Mouse (Mus musculus) liver, adult 2 months (tissue): ENCODE measurements around the gene Gys1. TPM values are rescaled to one million over a fixed set of nuclear protein-coding genes. Genes with fewer than 3 reads are reported as not detected.
"Not testable (repeated sequence)": the region's sequence is repeated elsewhere in the genome, so short reads cannot be mapped to it uniquely, and the experiment has no call there.

Source experiments
- DNase-seq: peaks from one replicate; pipeline ENCODE4 v3.0.0-alpha.2; 2011; ENCODE audit warnings: low read depth, low spot score; ENCODE audit errors: extremely low read depth
- H3K27ac ChIP-seq: fragments of 200-500 bp; replicated peaks from 2 replicates; pipeline ENCODE4 v1.5.1; 2012; ENCODE audit warnings: low read depth, mild to moderate bottlenecking, control low read depth, inconsistent platforms, low read length; ENCODE audit not compliant: insufficient read depth
- H3K27me3 ChIP-seq: fragments of 200-500 bp; 2 replicates; pipeline ENCODE4 v1.6.1; 2012; ENCODE audit warnings: mild to moderate bottlenecking, moderate library complexity, low read length, inconsistent platforms; ENCODE audit not compliant: control insufficient read depth, insufficient read depth
- H3K36me3 ChIP-seq: fragments of 200-500 bp; 2 replicates; pipeline ENCODE4 v1.6.1; 2012; ENCODE audit warnings: low read length, inconsistent platforms; ENCODE audit not compliant: control insufficient read depth, insufficient read depth
- H3K4me1 ChIP-seq: fragments of 200-500 bp; 2 replicates; pipeline ENCODE4 v1.6.1; 2011; ENCODE audit warnings: low read length; ENCODE audit not compliant: control insufficient read depth, insufficient read depth
- H3K4me3 ChIP-seq: fragments of 200-500 bp; 2 replicates; pipeline ENCODE4 v1.5.1; 2011; ENCODE audit warnings: low read depth, mild to moderate bottlenecking, control low read depth, low read length, moderate library complexity; ENCODE audit not compliant: insufficient read depth
- H3K79me2 ChIP-seq: fragments of 200-500 bp; 2 replicates; pipeline ENCODE4 v1.6.1; 2012; ENCODE audit warnings: inconsistent platforms, mild to moderate bottlenecking, low read length, moderate library complexity; ENCODE audit not compliant: control insufficient read depth, insufficient read depth
- H3K9ac ChIP-seq: fragments of 200-500 bp; 2 replicates; pipeline ENCODE4 v1.6.1; 2012; ENCODE audit warnings: low read depth, mild to moderate bottlenecking, control low read depth, inconsistent platforms, low read length
- CTCF ChIP-seq: fragments of 200-500 bp; IDR thresholded peaks from 2 replicates; pipeline ENCODE4 v1.5.1; 2011; ENCODE audit warnings: low read depth, low read length, control low read depth
- POLR2A ChIP-seq: fragments of 200-500 bp; IDR thresholded peaks from 2 replicates; pipeline ENCODE4 v1.6.1; 2011; ENCODE audit warnings: low read length, control low read depth; ENCODE audit not compliant: insufficient read depth; ENCODE audit errors: extremely low read depth
- WGBS: fragments of 180-500 bp; shearing (Covaris S2); methylation state at CpG from one replicate; pipeline ENCODE4 v1.1.7; 2018; 5-methylcytosine and 5-hydroxymethylcytosine counted together
- polyA plus RNA-seq: library from polyadenylated mRNA; depleted of rRNA; stranded (reverse); fragments of >200 nt; gene quantifications from 2 replicates; pipeline ENCODE4 v1.2.3, GENCODE M21; 2012
- total RNA-seq: library from RNA; depleted of rRNA; stranded (reverse); fragments of >200 nt; gene quantifications from 2 replicates; pipeline ENCODE4 v1.2.3, GENCODE M21; 2014

Gene Gys1
- total and polyA plus RNA-seq, 2 experiments: 1.2 to 4.8 TPM

- peak overlapping the region; percentile 32; the same call in 1 of the 2 replicates for H3K4me3 ChIP-seq
- no peaks in the 10 kb centered on the region for H3K27me3 ChIP-seq
- TF ChIP-seq CTCF (no peak), POLR2A (no peak)
- peak overlapping the region; percentile 76 for H3K9ac ChIP-seq
- peaks cover 20% of the 10 kb centered on the region for H3K79me2 ChIP-seq
- 58% methylated on average over 4 of the region's 5 CpGs for WGBS
- peaks cover 18% of the 10 kb centered on the region for H3K36me3 ChIP-seq
- peaks cover 23% of the 10 kb centered on the region for H3K4me1 ChIP-seq
- peak overlapping the region; percentile 99 for H3K27ac ChIP-seq
- no peak for DNase-seq
These were observed 26.7 kb downstream of the Gys1 start for GRCm38 (mm10) chr7:45461326-45461725.

- TF ChIP-seq CTCF (no peak), POLR2A (no peak)
- peak overlapping the region; percentile 74 for H3K27ac ChIP-seq
- no peak overlapping the region for H3K4me3 ChIP-seq
- no peak for DNase-seq
- H3K4me1 ChIP-seq: peaks cover 23% of the 10 kb centered on the region
- WGBS: 84% methylated on average over 4 of the region's 4 CpGs
- H3K27me3 ChIP-seq: no peaks in the 10 kb centered on the region
- H3K36me3 ChIP-seq: peaks cover 18% of the 10 kb centered on the region
- H3K9ac ChIP-seq: no peak overlapping the region
- H3K79me2 ChIP-seq: peaks cover 23% of the 10 kb centered on the region
These were observed 27.1 kb downstream of the Gys1 start for GRCm38 (mm10) chr7:45461781-45462180.

GRCm38 (mm10) chr7:45462325-45462724 is 27.7 kb downstream of the Gys1 start:
- no peak overlapping the region for H3K9ac ChIP-seq
- peaks cover 23% of the 10 kb centered on the region for H3K79me2 ChIP-seq
- 82% methylated on average over 4 of the region's 4 CpGs for WGBS
- H3K4me1 ChIP-seq: peaks cover 23% of the 10 kb centered on the region
- no peak overlapping the region for H3K27ac ChIP-seq
- H3K36me3 ChIP-seq: peaks cover 18% of the 10 kb centered on the region
- DNase-seq: no peak
- no peaks in the 10 kb centered on the region for H3K27me3 ChIP-seq
- TF ChIP-seq CTCF: no peak
- TF ChIP-seq POLR2A: no peak
- no peak overlapping the region for H3K4me3 ChIP-seq

GRCm38 (mm10) chr7:45462868-45463267 is 28.2 kb downstream of the Gys1 start:
- Histone ChIP-seq H3K4me1 (peaks cover 21% of the 10 kb centered on the region), H3K79me2 (peaks cover 23% of the 10 kb centered on the region), H3K36me3 (peaks cover 14% of the 10 kb centered on the region)
- not testable (repeated sequence) for H3K4me3 ChIP-seq, H3K27ac ChIP-seq, H3K27me3 ChIP-seq, DNase-seq, H3K9ac ChIP-seq
- 79% methylated on average over 4 of the region's 4 CpGs for WGBS

- 72% methylated on average over 7 of the region's 7 CpGs for WGBS
- H3K27ac ChIP-seq: no peak overlapping the region
- TF ChIP-seq POLR2A: no peak
- TF ChIP-seq CTCF: no peak
These were observed 29.5 kb downstream of the Gys1 start for GRCm38 (mm10) chr7:45463987-45464778.

GRCm38 (mm10) chr7:45465112-45465511 is 30.5 kb downstream of the Gys1 start:
- 92% methylated on average over 12 of the region's 12 CpGs for WGBS
- H3K4me3 ChIP-seq: no peak overlapping the region
- no peak for DNase-seq
- H3K27ac ChIP-seq: no peak overlapping the region
- H3K27me3 ChIP-seq: no peaks in the 10 kb centered on the region
- peaks cover 16% of the 10 kb centered on the region; the same call in 1 of the 2 replicates for H3K79me2 ChIP-seq
- TF ChIP-seq POLR2A (no peak), CTCF (no peak)
- peaks cover 4% of the 10 kb centered on the region for H3K36me3 ChIP-seq
- peaks cover 21% of the 10 kb centered on the region for H3K4me1 ChIP-seq
- no peak overlapping the region for H3K9ac ChIP-seq

More at GRCm38 (mm10) chr7:45463987-45464778, 29.5 kb downstream of the Gys1 start:
- Histone ChIP-seq H3K36me3 (peaks cover 4% of the 10 kb centered on the region), H3K4me1 (peaks cover 21% of the 10 kb centered on the region), H3K79me2 (peaks cover 17% of the 10 kb centered on the region), H3K27me3 (no peaks in the 10 kb centered on the region), H3K4me3 (no peak overlapping the region), H3K9ac (no peak overlapping the region)
- peak; percentile 51 for DNase-seq
